Mouse (Mus musculus): Measurements from ENCODE around the gene Pla2g10. TPM values are rescaled to one million over a fixed set of nuclear protein-coding genes. Genes with fewer than 3 reads are reported as not detected.
A peak's percentile ranks its signal among the peaks of the same experiment; 100 is the strongest.

The Pla2g10 gene
- total RNA-seq, 1 experiment, result 38.9 TPM

DNA sequence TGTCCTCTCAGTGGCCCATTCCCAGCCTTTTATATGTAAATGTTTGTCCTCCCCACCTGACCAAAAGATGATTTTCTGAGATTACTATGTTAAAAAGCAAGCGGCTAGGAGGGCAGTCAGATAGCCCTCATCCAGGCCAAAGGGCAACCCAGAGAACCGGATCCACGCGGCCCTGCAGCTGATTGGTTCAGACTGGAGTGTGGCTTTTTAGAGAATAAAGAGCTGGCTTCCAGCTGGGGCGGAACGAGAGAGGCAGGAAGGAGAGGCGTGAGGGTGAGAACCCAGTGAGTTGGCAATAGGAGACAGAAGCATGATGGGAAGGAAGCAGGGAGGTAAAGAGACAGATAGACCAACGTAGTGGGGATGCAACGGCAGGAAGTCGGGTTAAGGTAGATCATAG, 7.8 kb downstream of the Pla2g10 start:
- Histone ChIP-seq H3K27ac (ENCODE audit: insufficient read depth, low read depth, low read length, poor library complexity, severe bottlenecking) (no peak overlapping the region), H3K9ac (ENCODE audit: insufficient read depth, low read depth, low read length, poor library complexity, severe bottlenecking) (no peak overlapping the region), H3K4me1 (ENCODE audit: control insufficient read depth in 2 of 2, insufficient read depth in 2 of 2, low read length in 2 of 2, poor library complexity in 1 of 2) (peaks cover 5 to 11% of the 10 kb centered on the region in 2 experiments; a peak in 3 of 4 replicates), H3K9me3 (ENCODE audit: control insufficient read depth, insufficient read depth, low read depth, low read length) (no peaks in the 10 kb centered on the region), H3K36me3 (ENCODE audit: control insufficient read depth, insufficient read depth, low read length, poor library complexity, severe bottlenecking) (peaks cover 13% of the 10 kb centered on the region; the same call in 1 of the 2 replicates), H3K4me3 (ENCODE audit: insufficient read depth in 1 of 2, low read depth in 1 of 2, low read length in 2 of 2, poor library complexity in 1 of 2, severe bottlenecking in 1 of 2) (no peak overlapping the region)
- in situ Hi-C loops (cut with MboI; ENCODE audit: low sequenced_read_pairs in 2 of 2, unreplicated experiment in 2 of 2), result no loop called here
- TF ChIP-seq MAFK (IDR thresholded peaks at IDR 0.05; ENCODE audit: insufficient read depth, low read depth, low read length), result no peak
- peak; percentile 53 for DNase-seq (ENCODE audit: low read depth, low spot score)

DNA sequence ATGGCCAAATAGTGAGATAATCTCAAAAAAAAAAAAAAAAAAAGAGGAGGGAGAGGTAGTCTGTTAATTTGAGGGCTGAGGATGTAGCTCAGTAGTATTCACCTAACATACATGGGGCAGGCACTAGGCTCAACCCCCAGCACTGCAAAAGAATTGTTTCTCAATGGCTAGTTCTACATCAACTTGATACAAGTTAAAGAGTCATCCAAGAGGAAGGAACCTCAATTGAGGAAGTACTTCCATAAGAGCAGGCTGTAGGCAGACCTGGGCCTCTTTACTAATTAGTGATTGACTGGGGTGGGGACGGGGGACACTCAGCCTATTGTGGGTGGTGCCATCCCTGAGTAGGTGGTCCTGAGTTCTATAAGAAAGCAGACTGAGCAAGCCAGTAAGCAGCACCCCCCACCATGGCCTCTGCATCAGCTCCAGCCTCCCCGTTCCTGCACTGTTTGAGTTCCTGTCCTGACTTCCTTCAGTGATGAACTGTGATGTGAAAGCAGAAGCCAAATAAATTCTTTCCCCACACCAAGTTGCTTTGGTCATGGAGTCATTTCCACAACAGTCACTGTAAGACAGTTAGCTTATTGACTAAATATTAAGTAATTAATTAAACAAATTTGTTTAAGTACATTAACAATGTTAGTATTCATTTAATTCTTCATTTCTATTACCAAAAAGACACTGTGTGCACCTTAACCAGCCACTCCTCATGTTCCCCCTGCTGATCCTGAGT, 13.8 kb downstream of the Pla2g10 start:
- H3K9ac ChIP-seq (ENCODE audit: insufficient read depth, low read depth, low read length, poor library complexity, severe bottlenecking), result no peak overlapping the region
- in situ Hi-C loops (cut with MboI; ENCODE audit: low sequenced_read_pairs in 2 of 2, unreplicated experiment in 2 of 2), result no loop called here
- H3K9me3 ChIP-seq (ENCODE audit: control insufficient read depth, insufficient read depth, low read depth, low read length), result no peaks in the 10 kb centered on the region
- H3K36me3 ChIP-seq (ENCODE audit: control insufficient read depth, insufficient read depth, low read length, poor library complexity, severe bottlenecking), result peaks cover 6% of the 10 kb centered on the region; the same call in 1 of the 2 replicates
- no peak for DNase-seq (ENCODE audit: low read depth, low spot score)
- H3K4me3 ChIP-seq (ENCODE audit: insufficient read depth in 1 of 2, low read depth in 1 of 2, low read length in 2 of 2, poor library complexity in 1 of 2, severe bottlenecking in 1 of 2), result no peak overlapping the region
- peaks cover 2 to 13% of the 10 kb centered on the region in 2 experiments for H3K4me1 ChIP-seq (ENCODE audit: control insufficient read depth in 2 of 2, insufficient read depth in 2 of 2, low read length in 2 of 2, poor library complexity in 1 of 2)
- TF ChIP-seq ZNF384 (IDR thresholded peaks at IDR 0.05; ENCODE audit: low read depth, low read length), result no peak
- no peak for TF ChIP-seq HCFC1 (IDR thresholded peaks at IDR 0.05; ENCODE audit: borderline replicate concordance, insufficient read depth, low read length)
- no peak for TF ChIP-seq CHD2 (IDR thresholded peaks at IDR 0.05; ENCODE audit: low read depth, low read length)
- TF ChIP-seq ZC3H11A (IDR thresholded peaks at IDR 0.05; ENCODE audit: borderline replicate concordance, low read depth, low read length), result no peak
- TF ChIP-seq MAFK (IDR thresholded peaks at IDR 0.05; ENCODE audit: insufficient read depth, low read depth, low read length), result no peak
- no peak overlapping the region for H3K27ac ChIP-seq (ENCODE audit: insufficient read depth, low read depth, low read length, poor library complexity, severe bottlenecking)

DNA sequence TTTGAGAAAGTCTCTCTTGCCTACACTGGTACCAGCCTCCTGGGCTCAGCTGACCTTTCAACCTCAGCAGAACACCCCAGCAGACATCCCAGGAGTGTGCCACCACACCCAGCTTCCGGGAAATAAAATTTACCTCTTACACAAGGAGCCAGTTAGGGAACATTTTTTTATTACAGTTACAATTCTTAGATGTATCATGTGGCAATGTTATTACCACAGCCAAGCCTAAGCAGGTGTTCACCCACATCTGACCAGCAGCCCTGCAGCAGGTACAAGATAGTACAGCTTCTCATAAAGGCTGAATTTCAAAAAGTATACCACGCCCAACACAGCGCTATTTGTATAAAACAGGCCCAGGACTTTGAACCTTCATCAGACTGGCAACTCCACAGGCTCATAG, 15.9 kb downstream of the Pla2g10 start:
- peak overlapping the region; percentile 24; the same call in 1 of the 2 replicates for H3K27ac ChIP-seq (ENCODE audit: insufficient read depth, low read depth, low read length, poor library complexity, severe bottlenecking)
- no peak overlapping the region for H3K4me3 ChIP-seq (ENCODE audit: insufficient read depth in 1 of 2, low read depth in 1 of 2, low read length in 2 of 2, poor library complexity in 1 of 2, severe bottlenecking in 1 of 2)
- H3K36me3 ChIP-seq (ENCODE audit: control insufficient read depth, insufficient read depth, low read length, poor library complexity, severe bottlenecking), result peaks cover 6% of the 10 kb centered on the region; the same call in 1 of the 2 replicates
- in situ Hi-C loops (cut with MboI; ENCODE audit: low sequenced_read_pairs in 2 of 2, unreplicated experiment in 2 of 2), result no loop called here
- no peak for DNase-seq (ENCODE audit: low read depth, low spot score)
- H3K4me1 ChIP-seq (ENCODE audit: control insufficient read depth in 2 of 2, insufficient read depth in 2 of 2, low read length in 2 of 2, poor library complexity in 1 of 2), result peaks cover 0 to 13% of the 10 kb centered on the region in 2 experiments
- H3K9me3 ChIP-seq (ENCODE audit: control insufficient read depth, insufficient read depth, low read depth, low read length), result no peaks in the 10 kb centered on the region
- H3K9ac ChIP-seq (ENCODE audit: insufficient read depth, low read depth, low read length, poor library complexity, severe bottlenecking), result no peak overlapping the region
- TF ChIP-seq ZC3H11A (IDR thresholded peaks at IDR 0.05; ENCODE audit: borderline replicate concordance, low read depth, low read length) (no peak), ZNF384 (IDR thresholded peaks at IDR 0.05; ENCODE audit: low read depth, low read length) (no peak), HCFC1 (IDR thresholded peaks at IDR 0.05; ENCODE audit: borderline replicate concordance, insufficient read depth, low read length) (no peak), MAFK (IDR thresholded peaks at IDR 0.05; ENCODE audit: insufficient read depth, low read depth, low read length) (no peak), CHD2 (IDR thresholded peaks at IDR 0.05; ENCODE audit: low read depth, low read length) (no peak)

DNA sequence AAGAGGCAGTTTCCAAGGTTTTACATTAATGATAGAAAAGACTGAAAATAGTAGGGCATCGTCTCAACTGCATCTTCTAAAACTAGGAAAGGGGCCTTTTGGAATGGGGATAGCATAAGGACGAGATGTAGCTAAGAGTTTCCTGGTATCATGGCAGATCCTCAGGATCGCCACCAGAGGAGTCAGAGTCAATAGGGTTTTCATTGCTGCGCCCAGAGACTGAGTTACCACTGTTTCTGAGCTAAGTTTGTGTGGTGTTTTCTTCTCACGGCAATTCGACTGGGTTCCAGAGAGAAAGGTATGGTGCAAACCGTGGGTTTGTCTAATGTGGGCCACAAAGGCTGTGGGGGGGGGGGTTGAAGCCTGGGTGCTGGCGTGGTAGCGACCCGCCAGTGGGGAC, 26.1 kb downstream of the Pla2g10 start:
- DNase-seq (ENCODE audit: low read depth, low spot score), result no peak
- TF ChIP-seq MAFK (IDR thresholded peaks at IDR 0.05; ENCODE audit: insufficient read depth, low read depth, low read length) (no peak), CHD2 (IDR thresholded peaks at IDR 0.05; ENCODE audit: low read depth, low read length) (no peak), HCFC1 (IDR thresholded peaks at IDR 0.05; ENCODE audit: borderline replicate concordance, insufficient read depth, low read length) (no peak), ZC3H11A (IDR thresholded peaks at IDR 0.05; ENCODE audit: borderline replicate concordance, low read depth, low read length) (no peak), ZNF384 (IDR thresholded peaks at IDR 0.05; ENCODE audit: low read depth, low read length) (no peak)
- no peaks in the 10 kb centered on the region for H3K9me3 ChIP-seq (ENCODE audit: control insufficient read depth, insufficient read depth, low read depth, low read length)
- in situ Hi-C loops (cut with MboI; ENCODE audit: low sequenced_read_pairs in 2 of 2, unreplicated experiment in 2 of 2), result no loop called here
- peaks cover 9% of the 10 kb centered on the region; the same call in 1 of the 2 replicates for H3K36me3 ChIP-seq (ENCODE audit: control insufficient read depth, insufficient read depth, low read length, poor library complexity, severe bottlenecking)
- no peak overlapping the region for H3K27ac ChIP-seq (ENCODE audit: insufficient read depth, low read depth, low read length, poor library complexity, severe bottlenecking)
- H3K9ac ChIP-seq (ENCODE audit: insufficient read depth, low read depth, low read length, poor library complexity, severe bottlenecking), result peak overlapping the region; percentile 31; the same call in 1 of the 2 replicates
- no peaks in the 10 kb centered on the region for H3K4me1 ChIP-seq (ENCODE audit: control insufficient read depth in 2 of 2, insufficient read depth in 2 of 2, low read length in 2 of 2, poor library complexity in 1 of 2)
- no peak overlapping the region for H3K4me3 ChIP-seq (ENCODE audit: insufficient read depth in 1 of 2, low read depth in 1 of 2, low read length in 2 of 2, poor library complexity in 1 of 2, severe bottlenecking in 1 of 2)

Data from ES-E14 (cell line).